Mouse (Mus musculus) heart, postnatal 36 days (tissue): ENCODE data around the gene Sorcs3. TPM values are rescaled to one million over a fixed set of nuclear protein-coding genes. Genes with fewer than 3 reads are reported as not detected.

Experiments
- DNase-seq, 2 experiments: peaks; one replicate each; pipeline ENCODE4 v3.0.0; 2021 to 2022
- intact Hi-C: fragments of 180-260 bp; cut with DNase I; formaldehyde crosslinking; loops from one replicate; pipeline ENCODE4 v1.15.1; 2025
- total RNA-seq, 2 experiments: library from RNA; stranded (reverse); gene quantifications; 2 replicates each; pipeline ENCODE4 v1.2.3; 2021

The Sorcs3 gene
- total RNA-seq, 2 experiments from 2014 or later: not detected

- intact Hi-C loops: no loop called here
- no peak for DNase-seq
These were observed 273.0 kb downstream of the Sorcs3 start for GRCm38 (mm10) chr19:48478864-48479263.

GRCm38 (mm10) chr19:48482946-48483345 is 277.1 kb downstream of the Sorcs3 start:
- no peak for DNase-seq
- intact Hi-C loops: no loop called here

- intact Hi-C loops: no loop called here
These were observed 285.3 kb downstream of the Sorcs3 start for GRCm38 (mm10) chr19:48491111-48491510.

GRCm38 (mm10) chr19:48503896-48504620 is 298.2 kb downstream of the Sorcs3 start:
- intact Hi-C loops: no loop called here
- DNase-seq: no peak

More at GRCm38 (mm10) chr19:48491111-48491510, 285.3 kb downstream of the Sorcs3 start:
- DNase-seq: no peak

- DNase-seq: no peak
- intact Hi-C loops: no loop called here
These were observed 318.0 kb downstream of the Sorcs3 start for GRCm38 (mm10) chr19:48523803-48524202.

- DNase-seq: no peak
- intact Hi-C loops: no loop called here
These were observed 318.8 kb downstream of the Sorcs3 start for GRCm38 (mm10) chr19:48524527-48525214.

- DNase-seq: no peak
- intact Hi-C loops: no loop called here
These were observed 327.8 kb downstream of the Sorcs3 start for GRCm38 (mm10) chr19:48533582-48533981.

GRCm38 (mm10) chr19:48544294-48544693 is 338.5 kb downstream of the Sorcs3 start:
- no peak for DNase-seq
- intact Hi-C loops: no loop called here

- intact Hi-C loops: no loop called here
- DNase-seq: no peak
These were observed 339.8 kb downstream of the Sorcs3 start for GRCm38 (mm10) chr19:48545421-48546132.

GRCm38 (mm10) chr19:48546133-48546448 is 340.3 kb downstream of the Sorcs3 start:
- intact Hi-C loops: no loop called here
- DNase-seq: no peak

GRCm38 (mm10) chr19:48548143-48548881 is 342.5 kb downstream of the Sorcs3 start:
- intact Hi-C loops: no loop called here
- no peak for DNase-seq

GRCm38 (mm10) chr19:48559432-48559831 is 353.6 kb downstream of the Sorcs3 start:
- no peak for DNase-seq
- intact Hi-C loops: no loop called here

GRCm38 (mm10) chr19:48575736-48576135 is 369.9 kb downstream of the Sorcs3 start:
- no peak for DNase-seq
- intact Hi-C loops: no loop called here

GRCm38 (mm10) chr19:48577169-48577568 is 371.3 kb downstream of the Sorcs3 start:
- DNase-seq: no peak
- intact Hi-C loops: no loop called here

GRCm38 (mm10) chr19:48584938-48585560 is 379.2 kb downstream of the Sorcs3 start:
- intact Hi-C loops: no loop called here
- no peak for DNase-seq

- no peak for DNase-seq
- intact Hi-C loops: no loop called here
These were observed 411.1 kb downstream of the Sorcs3 start for GRCm38 (mm10) chr19:48616951-48617350.

GRCm38 (mm10) chr19:48630671-48631327 is 425.0 kb downstream of the Sorcs3 start:
- intact Hi-C loops: no loop called here
- no peak for DNase-seq

- intact Hi-C loops: no loop called here
- no peak for DNase-seq
These were observed 436.7 kb downstream of the Sorcs3 start for GRCm38 (mm10) chr19:48642566-48642965.

- no peak for DNase-seq
- intact Hi-C loops: no loop called here
These were observed 444.1 kb downstream of the Sorcs3 start for GRCm38 (mm10) chr19:48649941-48650340.

GRCm38 (mm10) chr19:48651617-48652016 is 445.8 kb downstream of the Sorcs3 start:
- peak; percentile 3 to 6 for DNase-seq
- intact Hi-C loops: no loop called here
